Mouse (Mus musculus) right cerebral cortex, postnatal 10 days (tissue): ENCODE data around the gene Myh7b.
A peak's percentile ranks its signal among the peaks of the same experiment; 100 is the strongest.

Experiments
- DNase-seq, 2 experiments: peaks; one replicate each; pipeline ENCODE4 v3.0.0; 2021; ENCODE audit warnings: low spot score in 2 of 2

Gene Myh7b

GRCm38 (mm10) chr2:155610978-155611377, at the start of gene Myh7b:
Gene Myh7b, plus strand, starts transcription at chr2:155611212.
- DNase-seq: no peak

- no peak for DNase-seq
Observed at GRCm38 (mm10) chr2:155562209-155562608, 48.8 kb upstream of the Myh7b start.

- no peak for DNase-seq
Observed at GRCm38 (mm10) chr2:155562934-155563333, 48.1 kb upstream of the Myh7b start.

GRCm38 (mm10) chr2:155567751-155568150, 43.3 kb upstream of the Myh7b start:
- DNase-seq: no peak

GRCm38 (mm10) chr2:155569223-155569807, 41.7 kb upstream of the Myh7b start:
- DNase-seq: no peak

- no peak for DNase-seq
Observed at GRCm38 (mm10) chr2:155573001-155573400, 38.0 kb upstream of the Myh7b start.

GRCm38 (mm10) chr2:155573996-155574395, 37.0 kb upstream of the Myh7b start:
- no peak for DNase-seq

- DNase-seq: peak; percentile 53 to 56
Observed at GRCm38 (mm10) chr2:155574700-155575099, 36.3 kb upstream of the Myh7b start.

- no peak for DNase-seq
Observed at GRCm38 (mm10) chr2:155576656-155577055, 34.4 kb upstream of the Myh7b start.

GRCm38 (mm10) chr2:155580331-155580730, 30.7 kb upstream of the Myh7b start:
- no peak for DNase-seq

GRCm38 (mm10) chr2:155582384-155582995, 28.5 kb upstream of the Myh7b start:
- no peak for DNase-seq

GRCm38 (mm10) chr2:155582996-155583395, 28.0 kb upstream of the Myh7b start:
- no peak for DNase-seq

GRCm38 (mm10) chr2:155583927-155584530, 27.0 kb upstream of the Myh7b start:
- DNase-seq: peak; percentile 49 to 70

GRCm38 (mm10) chr2:155585082-155585481, 25.9 kb upstream of the Myh7b start:
- no peak for DNase-seq

GRCm38 (mm10) chr2:155585486-155585885, 25.5 kb upstream of the Myh7b start:
- DNase-seq: no peak

- no peak for DNase-seq
Observed at GRCm38 (mm10) chr2:155588136-155588535, 22.9 kb upstream of the Myh7b start.

GRCm38 (mm10) chr2:155589521-155589920, 21.5 kb upstream of the Myh7b start:
- no peak for DNase-seq

GRCm38 (mm10) chr2:155590876-155591275, 20.1 kb upstream of the Myh7b start:
- no peak for DNase-seq

- no peak for DNase-seq
Observed at GRCm38 (mm10) chr2:155591676-155592075, 19.3 kb upstream of the Myh7b start.

GRCm38 (mm10) chr2:155592137-155592853, 18.7 kb upstream of the Myh7b start, which contains the start of gene Gss:
Gene Gss, minus strand, starts transcription at chr2:155592810.
- peak; percentile 98 to 99 for DNase-seq

GRCm38 (mm10) chr2:155592854-155593283, 18.1 kb upstream of the Myh7b start:
- DNase-seq: no peak

- DNase-seq: no peak
Observed at GRCm38 (mm10) chr2:155595516-155595915, 15.5 kb upstream of the Myh7b start.
